Mouse (Mus musculus): ENCODE data around the gene Rab19. TPM values are rescaled to one million over a fixed set of nuclear protein-coding genes. Genes with fewer than 3 reads are reported as not detected.
A peak's percentile ranks its signal among the peaks of the same experiment; 100 is the strongest.

Rab19 gene
- polyA plus RNA-seq (2016; fragmentation: Nextera tagmentation; extraction: Ambion mirVana): 0.32 and 0.33 TPM in 2 replicates

DNA sequence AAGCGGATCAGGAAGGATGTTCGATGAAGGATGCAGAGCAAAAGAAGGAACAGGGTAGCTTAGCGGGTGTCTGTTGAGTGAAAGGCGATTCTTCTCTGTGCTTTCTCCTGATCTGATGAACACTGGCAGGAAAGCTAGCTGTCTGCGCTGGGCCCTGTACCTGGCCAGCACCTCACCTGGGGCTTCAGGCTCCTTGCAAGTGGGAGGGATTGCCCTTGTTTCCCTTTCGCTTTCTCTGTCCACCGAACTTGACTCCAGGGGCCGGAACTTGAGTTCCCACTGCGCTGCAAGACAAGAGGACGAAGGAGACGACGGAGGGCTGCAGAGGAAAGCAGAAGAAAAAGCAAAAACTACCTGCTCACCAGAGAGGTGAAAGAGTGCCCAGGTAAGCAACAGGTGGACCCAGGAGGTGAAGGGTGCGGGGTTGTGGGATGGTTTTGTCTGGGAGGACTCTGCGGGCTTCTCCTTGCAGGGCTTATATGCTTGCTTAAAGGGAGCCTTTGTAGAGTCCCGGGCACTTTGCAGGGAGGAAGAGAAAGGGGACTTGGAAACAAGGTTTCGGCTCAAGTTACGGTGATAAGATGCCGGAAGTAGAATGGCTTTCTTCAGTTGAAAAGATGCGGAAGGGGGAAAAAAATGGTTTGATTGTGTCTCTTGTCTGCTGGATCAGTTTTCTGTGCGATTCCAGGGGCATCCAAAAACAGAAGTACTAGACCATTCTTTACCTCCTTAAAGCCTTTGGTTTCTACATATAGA lies at the start of gene Rab19:
Gene Rab19, plus strand, starts transcription at position 51 of the 756 bp plus-strand sequence.
- ATAC-seq (ENCODE audit: low FRiP score, low read depth): no peak
- Histone ChIP-seq H3K9me3 (no peaks in the 10 kb centered on the region), H3K4me1 (peaks cover 15% of the 10 kb centered on the region), H3K4me3 (0 out of 2 replicates have a peak within 1 kb of the TSS, but pooled peaks have one; percentile 13), H3K36me3 (no peaks in the 10 kb centered on the region), H3K27ac (no peak within 1 kb of the TSS), H3K27me3 (replicated peaks) (peaks cover 5% of the 10 kb centered on the region; the same call in 1 of the 2 replicates), H3K4me2 (replicated peaks) (peak within 1 kb of the TSS; percentile 53), H3K9ac (no peak within 1 kb of the TSS)
- 13% methylated on average over 20 of the region's 20 CpGs for WGBS

DNA sequence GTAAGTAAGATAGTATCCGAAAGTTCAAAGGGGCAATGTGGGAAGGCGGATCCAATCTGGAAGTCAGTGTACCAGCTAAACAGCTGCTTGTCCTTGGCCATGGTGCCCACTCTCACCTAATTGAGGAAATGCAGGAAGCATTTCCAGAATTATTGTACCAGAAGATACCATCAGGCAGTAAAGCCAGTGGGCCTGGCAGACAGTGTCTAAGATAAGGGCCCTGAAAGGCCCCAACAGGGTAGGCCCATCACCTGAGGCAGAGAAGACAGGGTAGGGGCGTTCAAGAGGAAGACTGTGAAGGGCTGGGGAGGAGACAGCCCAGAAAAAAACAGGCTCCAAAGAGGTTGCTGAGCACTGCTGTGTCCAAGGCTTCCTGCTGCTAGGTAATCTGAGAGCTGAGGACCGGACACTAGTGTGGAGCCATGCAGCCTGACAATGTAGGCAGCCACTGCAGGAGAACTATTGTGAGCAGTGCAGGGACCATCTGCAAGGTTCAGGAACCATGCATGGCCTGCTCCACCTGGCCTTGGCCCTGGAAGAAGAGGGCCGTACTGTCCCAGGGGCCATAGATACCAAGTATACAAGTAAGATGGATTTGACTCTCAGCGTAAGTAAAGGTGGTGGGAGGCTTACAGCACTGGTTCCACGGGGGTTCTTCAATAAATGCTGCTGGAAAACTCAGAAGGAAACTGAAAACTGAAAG lies 48.8 kb upstream of the Rab19 start:
- H3K9ac ChIP-seq: no peak overlapping the region
- H3K4me3 ChIP-seq: no peak overlapping the region
- 79% methylated on average over 7 of the region's 7 CpGs for WGBS
- no peaks in the 10 kb centered on the region for H3K9me3 ChIP-seq
- H3K27me3 ChIP-seq (replicated peaks): no peaks in the 10 kb centered on the region
- no peaks in the 10 kb centered on the region for H3K4me1 ChIP-seq
- peaks cover 29% of the 10 kb centered on the region for H3K36me3 ChIP-seq
- no peak overlapping the region for H3K27ac ChIP-seq
- ATAC-seq (ENCODE audit: low FRiP score, low read depth): no peak
- H3K4me2 ChIP-seq (replicated peaks): no peak overlapping the region

DNA sequence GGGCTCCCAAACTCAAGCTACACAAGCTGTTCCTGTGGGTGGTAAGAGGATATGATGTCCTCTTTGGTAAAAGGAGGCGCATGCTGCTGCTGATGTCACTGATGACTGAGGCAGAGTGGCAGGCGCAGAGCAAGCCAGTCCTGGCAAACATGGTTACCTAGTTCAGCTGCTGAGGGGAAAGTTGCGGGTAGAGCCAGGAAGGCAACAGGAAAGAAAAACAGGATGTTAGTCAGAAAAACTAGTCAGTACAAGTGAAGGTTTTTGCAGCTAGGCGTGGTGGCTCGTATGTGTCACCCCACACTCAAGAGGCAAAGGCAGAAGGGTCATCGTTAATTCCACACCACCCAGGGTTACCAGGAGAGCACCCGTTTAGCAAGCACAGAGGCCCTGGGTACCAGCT lies 46.8 kb upstream of the Rab19 start:
- no peak overlapping the region for H3K27ac ChIP-seq
- no peaks in the 10 kb centered on the region for H3K27me3 ChIP-seq (replicated peaks)
- 91% methylated on average over 7 of the region's 7 CpGs for WGBS
- H3K9ac ChIP-seq: no peak overlapping the region
- no peaks in the 10 kb centered on the region for H3K4me1 ChIP-seq
- ATAC-seq (ENCODE audit: low FRiP score, low read depth): no peak
- H3K4me3 ChIP-seq: no peak overlapping the region
- peaks cover 40% of the 10 kb centered on the region for H3K36me3 ChIP-seq
- no peaks in the 10 kb centered on the region for H3K9me3 ChIP-seq
- no peak overlapping the region for H3K4me2 ChIP-seq (replicated peaks)

DNA sequence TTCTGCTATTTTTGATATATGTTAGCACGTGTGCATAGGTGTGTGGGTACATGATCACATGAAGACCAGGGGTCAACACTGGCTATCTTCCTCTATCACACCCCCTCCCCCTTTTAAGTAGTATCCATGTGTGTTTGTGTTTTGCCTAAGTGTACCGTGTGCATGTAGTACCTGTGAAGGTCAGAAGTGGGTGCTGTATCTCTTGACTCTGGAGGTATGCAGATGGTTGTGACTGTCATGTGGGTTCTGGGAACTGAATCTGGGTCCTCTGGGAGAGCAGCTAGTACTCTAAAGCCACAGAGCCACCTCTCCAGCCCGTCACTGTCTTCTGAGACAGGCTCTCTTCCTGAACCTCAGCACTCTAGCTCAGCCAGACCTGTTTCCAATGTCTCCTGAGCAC lies 46.1 kb upstream of the Rab19 start:
- Histone ChIP-seq H3K27me3 (replicated peaks) (no peaks in the 10 kb centered on the region), H3K27ac (no peak overlapping the region), H3K36me3 (peaks cover 40% of the 10 kb centered on the region), H3K4me1 (no peaks in the 10 kb centered on the region), H3K9me3 (no peaks in the 10 kb centered on the region), H3K9ac (no peak overlapping the region), H3K4me2 (replicated peaks) (no peak overlapping the region), H3K4me3 (no peak overlapping the region)
- WGBS: 94% methylated on average over 3 of the region's 3 CpGs
- no peak for ATAC-seq (ENCODE audit: low FRiP score, low read depth)

DNA sequence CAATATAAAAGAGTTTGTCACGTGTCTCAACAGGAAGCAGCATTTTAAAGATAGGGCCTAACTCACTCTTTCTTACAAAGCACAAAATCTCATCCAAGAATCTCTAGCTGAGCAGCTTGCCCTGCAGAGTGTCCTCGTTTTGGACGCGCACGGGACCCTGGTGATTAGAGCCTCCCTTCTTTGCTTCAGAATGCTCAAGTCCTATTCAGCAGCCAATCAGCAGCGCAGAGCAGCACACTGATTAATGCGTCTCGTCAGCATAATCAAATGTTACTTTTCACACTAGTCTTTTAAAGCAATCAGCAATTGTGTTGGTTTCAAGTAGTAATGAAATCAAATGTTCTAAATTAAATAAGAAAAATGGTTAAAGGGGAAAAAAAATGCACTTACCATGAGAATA lies 42.6 kb upstream of the Rab19 start:
- H3K36me3 ChIP-seq: peaks cover 56% of the 10 kb centered on the region
- no peak overlapping the region for H3K4me2 ChIP-seq (replicated peaks)
- ATAC-seq (ENCODE audit: low FRiP score, low read depth): no peak
- no peak overlapping the region for H3K9ac ChIP-seq
- 90% methylated on average over 8 of the region's 8 CpGs for WGBS
- no peak overlapping the region for H3K4me3 ChIP-seq
- H3K4me1 ChIP-seq: no peaks in the 10 kb centered on the region
- H3K9me3 ChIP-seq: no peaks in the 10 kb centered on the region
- no peaks in the 10 kb centered on the region for H3K27me3 ChIP-seq (replicated peaks)
- H3K27ac ChIP-seq: no peak overlapping the region

DNA sequence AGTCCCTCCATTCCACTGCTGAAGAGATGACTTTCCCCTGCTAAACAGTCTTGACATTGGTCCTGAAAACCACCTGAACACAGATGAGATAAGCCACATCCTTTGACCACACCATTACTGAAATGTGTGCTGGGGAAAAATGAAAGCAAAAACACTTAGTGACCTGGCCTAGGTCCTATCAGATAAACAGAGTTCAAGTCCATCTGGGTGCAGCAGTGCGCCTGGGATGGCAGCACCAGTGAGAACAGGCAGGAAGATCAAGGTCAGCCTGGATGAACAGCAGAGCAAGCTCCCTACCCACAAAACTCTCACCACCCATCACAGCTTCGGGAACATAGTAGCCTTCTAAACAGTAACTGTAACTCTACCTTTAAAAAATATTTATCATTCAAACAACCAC lies 39.2 kb upstream of the Rab19 start:
- H3K4me2 ChIP-seq (replicated peaks): no peak overlapping the region
- WGBS: 86% methylated on average over 2 of the region's 2 CpGs

DNA sequence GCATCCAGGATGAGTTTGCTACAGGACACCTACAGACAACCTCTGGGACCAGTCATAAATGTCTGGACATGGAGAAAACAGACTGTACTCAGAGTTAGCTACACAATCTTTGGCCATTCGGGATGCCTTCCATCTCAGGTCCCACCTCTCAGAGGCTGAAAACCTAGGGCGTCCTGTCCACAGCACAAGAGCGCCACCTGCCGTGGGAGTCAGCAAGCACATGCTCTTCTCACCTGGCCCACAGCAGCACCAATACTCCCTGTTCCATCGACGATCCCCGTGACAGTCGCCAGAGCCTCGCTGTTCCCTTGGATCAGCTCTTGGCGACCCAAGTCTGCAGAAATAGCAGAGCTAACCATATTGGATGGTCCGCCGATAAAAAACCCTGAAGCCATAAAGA lies 37.0 kb upstream of the Rab19 start:
- H3K27ac ChIP-seq: no peak overlapping the region
- no peaks in the 10 kb centered on the region for H3K9me3 ChIP-seq
- peak; percentile 19; the same call in 1 of the 2 replicates for ATAC-seq (ENCODE audit: low FRiP score, low read depth)
- peaks cover 36% of the 10 kb centered on the region for H3K4me1 ChIP-seq
- H3K4me3 ChIP-seq: no peak overlapping the region
- H3K9ac ChIP-seq: no peak overlapping the region
- H3K36me3 ChIP-seq: peaks cover 32% of the 10 kb centered on the region
- H3K27me3 ChIP-seq (replicated peaks): no peaks in the 10 kb centered on the region
- WGBS: 23% methylated on average over 12 of the region's 12 CpGs
- H3K4me2 ChIP-seq (replicated peaks): no peak overlapping the region

More for the DNA sequence above, 39.2 kb upstream of the Rab19 start:
- no peak overlapping the region for H3K27ac ChIP-seq
- peaks cover 17% of the 10 kb centered on the region for H3K4me1 ChIP-seq
- no peaks in the 10 kb centered on the region for H3K27me3 ChIP-seq (replicated peaks)
- H3K36me3 ChIP-seq: peaks cover 41% of the 10 kb centered on the region
- no peak overlapping the region for H3K9ac ChIP-seq
- no peak overlapping the region for H3K4me3 ChIP-seq
- no peak for ATAC-seq (ENCODE audit: low FRiP score, low read depth)
- no peaks in the 10 kb centered on the region for H3K9me3 ChIP-seq

DNA sequence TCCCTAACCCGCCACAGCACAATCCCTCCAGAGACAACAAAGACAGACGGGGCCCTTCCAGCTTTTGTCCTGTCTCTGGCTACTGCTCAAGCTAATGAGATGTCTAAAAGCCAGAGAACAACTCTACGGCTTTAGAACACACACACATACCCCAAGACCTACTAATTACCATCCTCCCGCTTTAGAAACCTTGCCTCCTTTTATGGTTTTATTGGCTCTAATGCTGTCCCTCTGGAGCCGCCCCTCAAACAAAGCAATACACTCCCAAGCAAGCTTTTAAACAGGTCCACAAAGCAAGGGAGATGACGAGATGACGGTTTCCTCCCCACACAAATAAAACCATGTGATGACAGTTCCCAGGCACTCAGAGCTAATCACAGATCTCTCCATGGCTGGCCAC lies 35.5 kb upstream of the Rab19 start:
- Histone ChIP-seq H3K4me1 (peaks cover 38% of the 10 kb centered on the region), H3K4me3 (no peak overlapping the region; the same call in 1 of the 2 replicates), H3K9ac (peak overlapping the region; percentile 38; the same call in 1 of the 2 replicates), H3K27me3 (replicated peaks) (no peaks in the 10 kb centered on the region), H3K27ac (no peak overlapping the region), H3K4me2 (replicated peaks) (peak overlapping the region; percentile 18; the same call in 1 of the 2 replicates), H3K36me3 (peaks cover 46% of the 10 kb centered on the region), H3K9me3 (no peaks in the 10 kb centered on the region)
- ATAC-seq (ENCODE audit: low FRiP score, low read depth): 0 out of 2 replicates have a peak, but pooled peaks have one; percentile 23
- WGBS: 16% methylated on average over 7 of the region's 7 CpGs

DNA sequence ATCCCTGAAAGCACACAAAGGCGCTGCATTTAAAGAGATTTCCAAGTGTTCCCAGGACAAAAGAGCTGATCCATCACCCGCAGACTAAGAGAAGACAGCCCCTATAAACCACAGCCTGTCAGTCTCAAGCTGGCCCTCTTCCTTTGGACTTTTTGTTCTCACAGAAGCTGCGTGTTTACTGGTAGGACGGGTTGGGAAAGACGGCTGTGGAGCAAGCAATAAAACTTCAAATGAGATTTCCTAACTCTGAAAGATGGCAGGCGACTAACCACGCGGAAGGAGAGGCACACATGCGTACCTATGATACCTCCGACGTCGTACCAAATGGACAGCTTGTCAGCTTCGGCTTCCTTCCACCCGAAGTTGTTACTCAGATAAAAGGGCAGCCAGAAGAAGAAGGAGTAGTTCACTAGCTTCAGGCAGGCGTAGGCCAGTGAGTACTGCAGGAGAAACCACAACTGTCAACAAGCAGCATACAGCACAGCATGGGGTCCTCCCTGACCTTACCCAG lies 33.9 kb upstream of the Rab19 start:
- no peaks in the 10 kb centered on the region for H3K27me3 ChIP-seq (replicated peaks)
- WGBS: 5% methylated on average over 15 of the region's 15 CpGs
- no peaks in the 10 kb centered on the region for H3K9me3 ChIP-seq
- H3K4me2 ChIP-seq (replicated peaks): peak overlapping the region; percentile 29; the same call in 1 of the 2 replicates
- peaks cover 54% of the 10 kb centered on the region for H3K36me3 ChIP-seq
- peak; percentile 74 for ATAC-seq (ENCODE audit: low FRiP score, low read depth)
- peaks cover 38% of the 10 kb centered on the region for H3K4me1 ChIP-seq
- H3K9ac ChIP-seq: no peak overlapping the region
- peak overlapping the region; percentile 65; the same call in 1 of the 2 replicates for H3K27ac ChIP-seq
- no peak overlapping the region for H3K4me3 ChIP-seq

DNA sequence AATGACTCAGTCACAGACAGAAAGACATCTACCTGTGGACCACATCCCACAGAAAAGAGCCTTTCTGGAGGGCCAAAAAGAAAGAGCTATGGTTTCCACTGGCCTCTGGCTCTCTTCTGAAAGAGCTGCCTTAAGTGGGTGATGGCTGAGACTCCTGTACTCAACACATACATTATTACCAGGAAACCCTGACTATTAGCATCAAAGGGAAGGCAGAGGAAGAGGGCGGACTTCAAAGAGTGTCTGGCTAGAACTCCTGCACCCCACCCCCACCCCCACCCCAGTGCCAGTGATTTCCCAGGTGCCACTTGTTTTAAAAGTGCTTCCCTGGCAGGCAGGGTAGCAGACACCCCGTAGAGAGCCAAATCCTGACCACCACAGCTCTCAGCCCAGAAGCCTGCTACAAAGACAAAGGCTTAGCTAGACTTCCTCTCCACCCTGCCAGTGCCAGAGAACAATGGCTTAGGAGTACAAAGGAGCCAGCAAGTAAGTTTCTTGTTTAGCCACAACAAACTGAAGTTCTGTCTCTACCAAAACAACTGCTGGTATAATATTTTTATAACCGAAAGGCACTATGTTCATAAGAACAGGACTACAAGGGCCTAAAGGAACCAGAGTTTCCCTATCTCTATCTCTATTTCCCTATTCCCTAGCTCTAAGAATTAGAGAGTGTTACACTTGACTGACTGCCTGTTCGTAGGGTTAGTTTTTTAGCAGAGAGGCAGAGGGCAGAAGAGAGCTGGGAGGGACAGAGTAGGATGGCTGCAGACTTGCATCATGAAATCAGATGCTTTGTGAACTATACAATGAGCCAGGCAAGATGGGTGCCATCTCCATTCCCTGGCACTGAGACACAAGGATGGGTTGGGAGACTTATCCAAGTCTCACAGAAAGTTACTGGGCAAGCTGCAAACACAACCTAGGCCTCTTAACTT lies 32.8 kb upstream of the Rab19 start:
- 0 out of 2 replicates have a peak, but pooled peaks have one; percentile 21 for ATAC-seq (ENCODE audit: low FRiP score, low read depth)
- H3K27me3 ChIP-seq (replicated peaks): no peaks in the 10 kb centered on the region
- peak overlapping the region; percentile 65 for H3K27ac ChIP-seq
- H3K4me1 ChIP-seq: peaks cover 38% of the 10 kb centered on the region
- no peak overlapping the region for H3K4me3 ChIP-seq
- no peak overlapping the region for H3K9ac ChIP-seq
- no peak overlapping the region for H3K4me2 ChIP-seq (replicated peaks)
- peaks cover 54% of the 10 kb centered on the region for H3K36me3 ChIP-seq
- H3K9me3 ChIP-seq: no peaks in the 10 kb centered on the region
- WGBS: 11% methylated on average over 4 of the region's 4 CpGs

DNA sequence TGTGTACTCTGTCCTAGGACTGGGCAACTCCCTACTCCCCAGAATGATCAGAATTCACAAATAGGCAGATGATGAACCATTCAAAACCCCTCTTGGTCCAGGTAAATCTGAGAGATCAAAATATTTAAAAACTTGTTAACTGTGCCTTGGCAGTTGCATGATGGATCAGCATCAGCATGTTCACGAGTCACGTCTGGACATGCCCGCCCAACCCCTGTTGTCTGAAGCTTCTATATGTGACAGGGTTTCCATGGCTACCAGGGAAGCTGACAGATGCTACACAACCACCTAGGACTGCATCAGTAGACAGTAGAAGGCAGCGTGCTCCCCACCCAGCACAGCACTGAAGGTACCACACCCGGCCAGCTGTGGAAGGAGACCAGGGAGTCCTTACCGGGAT lies 32.0 kb upstream of the Rab19 start:
- Histone ChIP-seq H3K36me3 (peaks cover 54% of the 10 kb centered on the region), H3K9ac (no peak overlapping the region), H3K9me3 (no peaks in the 10 kb centered on the region), H3K27me3 (replicated peaks) (no peaks in the 10 kb centered on the region), H3K4me2 (replicated peaks) (no peak overlapping the region), H3K4me1 (peaks cover 38% of the 10 kb centered on the region), H3K27ac (no peak overlapping the region), H3K4me3 (no peak overlapping the region)
- 52% methylated on average over 6 of the region's 6 CpGs for WGBS
- no peak for ATAC-seq (ENCODE audit: low FRiP score, low read depth)
